Mouse (Mus musculus): ENCODE measurements around the gene Prr7. TPM values are rescaled to one million over a fixed set of nuclear protein-coding genes. Genes with fewer than 3 reads are reported as not detected.
A peak's percentile ranks its signal among the peaks of the same experiment; 100 is the strongest.
"Not testable (repeated sequence)": the region's sequence is repeated elsewhere in the genome, so short reads cannot be mapped to it uniquely, and the experiment has no call there.

The Prr7 gene
- total RNA-seq (2021): under 1 TPM in 1 of 2 experiments, not detected in 1; 0.21 TPM
- long read RNA-seq, experiment 1: 0 reads
- long read RNA-seq, experiment 2: 0 reads

GRCm38 (mm10) chr13:55464027-55464884 is at the start of gene Prr7:
Gene Prr7, plus strand, starts transcription at chr13:55464267.
- DNase-seq (ENCODE audit: low spot score): no peak

- DNase-seq (ENCODE audit: low spot score): no peak
These were observed 49.2 kb upstream of the Prr7 start, which contains the start of gene Pfn3 for GRCm38 (mm10) chr13:55414743-55415380. Gene Pfn3, minus strand, starts transcription at chr13:55415232.

- peak; percentile 91 for DNase-seq (ENCODE audit: low spot score)
These were observed 46.1 kb upstream of the Prr7 start for GRCm38 (mm10) chr13:55418004-55418403.

- DNase-seq (ENCODE audit: low spot score): no peak
These were observed 44.9 kb upstream of the Prr7 start for GRCm38 (mm10) chr13:55419142-55419541.

- DNase-seq (ENCODE audit: low spot score): no peak
These were observed 43.8 kb upstream of the Prr7 start for GRCm38 (mm10) chr13:55420018-55420932.

- DNase-seq (ENCODE audit: low spot score): peak; percentile 75
These were observed 42.9 kb upstream of the Prr7 start for GRCm38 (mm10) chr13:55420933-55421800.

- no peak for DNase-seq (ENCODE audit: low spot score)
These were observed 37.5 kb upstream of the Prr7 start, which contains the start of gene F12 for GRCm38 (mm10) chr13:55426613-55427012. Gene F12, minus strand, starts transcription at chr13:55426793.

- DNase-seq (ENCODE audit: low spot score): peak; percentile 76
These were observed 34.7 kb upstream of the Prr7 start for GRCm38 (mm10) chr13:55429226-55429888.

GRCm38 (mm10) chr13:55430566-55430965 is 33.5 kb upstream of the Prr7 start:
- no peak for DNase-seq (ENCODE audit: low spot score)

GRCm38 (mm10) chr13:55431889-55432685 is 32.0 kb upstream of the Prr7 start:
- DNase-seq (ENCODE audit: low spot score): no peak

- DNase-seq (ENCODE audit: low spot score): not testable (repeated sequence)
These were observed 26.9 kb upstream of the Prr7 start for GRCm38 (mm10) chr13:55437111-55437629.

- no peak for DNase-seq (ENCODE audit: low spot score)
These were observed 20.2 kb upstream of the Prr7 start for GRCm38 (mm10) chr13:55443799-55444285.

GRCm38 (mm10) chr13:55444286-55444936 is 19.7 kb upstream of the Prr7 start:
- no peak for DNase-seq (ENCODE audit: low spot score)

- DNase-seq (ENCODE audit: low spot score): peak; percentile 100
These were observed 19.1 kb upstream of the Prr7 start, which contains the start of gene Grk6 for GRCm38 (mm10) chr13:55444937-55445315. Gene Grk6, plus strand, starts transcription at chr13:55445072.

- DNase-seq (ENCODE audit: low spot score): no peak
These were observed 18.5 kb upstream of the Prr7 start for GRCm38 (mm10) chr13:55445361-55446091.

- DNase-seq (ENCODE audit: low spot score): no peak
These were observed 17.5 kb upstream of the Prr7 start for GRCm38 (mm10) chr13:55446483-55447105.

GRCm38 (mm10) chr13:55447543-55447943 is 16.5 kb upstream of the Prr7 start:
- no peak for DNase-seq (ENCODE audit: low spot score)

Measured in gastrocnemius, adult 18-20 months (tissue).